ENCODE assay signal across 9 mouse cellular contexts in genomic region chr13:28600792-28601191, GRCm38 (mm10).
DNase-seq lines count a peak whose midpoint lies in the region; ATAC-seq and TF ChIP-seq lines count a peak whose summit lies in the region.
"Had no signal": no experiment of that assay in that cellular context is flagged by ENCODE, and none has a peak within 500 bp of the region (broad histone marks: within the 10 kb centered on the region; RNA-seq: fewer than 3 reads in every experiment).

No protein-coding gene starts in this region.

- no peak for TF ChIP-seq POLR2A in small intestine, adult 2 months (IDR thresholded peaks at IDR 0.05; ENCODE audit: low read depth, low read length)

- peak; percentile 94 for ATAC-seq in common myeloid progenitor, adult 5-6 weeks (replicated peaks; ENCODE audit: low read depth, poor library complexity, severe bottlenecking)
- no peak for ATAC-seq in liver, embryonic 15.5 days (ENCODE audit: insufficient read depth)
- ATAC-seq in intestine, postnatal 0 days: no peak

- H3K27ac ChIP-seq in liver, embryonic 15.5 days (replicated peaks): no peak overlapping the region
- no peak overlapping the region for H3K27ac ChIP-seq in small intestine, adult 2 months (ENCODE audit: insufficient read depth, low read depth, low read length)
- H3K27ac ChIP-seq in intestine, postnatal 0 days (ENCODE audit: low read depth, low read length): no peak overlapping the region
- H3K27ac ChIP-seq: limb, embryonic 12.5 days had no signal

- no peaks in the 10 kb centered on the region for H3K36me3 ChIP-seq in liver, embryonic 15.5 days (replicated peaks)
- no peaks in the 10 kb centered on the region for H3K36me3 ChIP-seq in small intestine, adult 2 months (ENCODE audit: control insufficient read depth, insufficient read depth, low read length)
- no peaks in the 10 kb centered on the region for H3K36me3 ChIP-seq in intestine, postnatal 0 days (ENCODE audit: control insufficient read depth, insufficient read depth)

- intact Hi-C loops in heart, postnatal 25 days (cut with DNase I): no loop called here

- TF ChIP-seq CTCF in small intestine, adult 2 months (IDR thresholded peaks at IDR 0.05; ENCODE audit: extremely low read depth, insufficient read length, insufficient replicate concordance, low read depth, low read length): no peak
- no peak for TF ChIP-seq CTCF in intestine, postnatal 0 days (IDR thresholded peaks at IDR 0.05; ENCODE audit: low read depth)

- H3K9me3 ChIP-seq in liver, embryonic 15.5 days (replicated peaks): no peaks in the 10 kb centered on the region
- H3K9me3 ChIP-seq in intestine, postnatal 0 days (ENCODE audit: control insufficient read depth): no peaks in the 10 kb centered on the region
- H3K9me3 ChIP-seq: limb, embryonic 12.5 days had no signal

- H3K9ac ChIP-seq in liver, embryonic 15.5 days: no peak overlapping the region
- H3K9ac ChIP-seq in intestine, postnatal 0 days (ENCODE audit: low read depth, low read length): no peak overlapping the region
- H3K9ac ChIP-seq: limb, embryonic 12.5 days had no signal

- DNase-seq in heart, adult 9 months (ENCODE audit: low spot score in 2 of 2): peak; percentile 18 to 23
- no peak for DNase-seq in heart, postnatal 25 days (ENCODE audit: low spot score)
- no peak for DNase-seq in gastrocnemius, postnatal 25 days
- DNase-seq in left cerebral cortex, adult 8-10 months (ENCODE audit: low spot score in 2 of 2): no peak

- H3K4me2 ChIP-seq in liver, embryonic 15.5 days: peak overlapping the region; percentile 9; the same call in 1 of the 2 replicates
- H3K4me2 ChIP-seq in intestine, postnatal 0 days (replicated peaks; ENCODE audit: low read depth): no peak overlapping the region
- H3K4me2 ChIP-seq: limb, embryonic 12.5 days had no signal

- no peak overlapping the region for H3K4me3 ChIP-seq in liver, embryonic 15.5 days (replicated peaks)
- H3K4me3 ChIP-seq in small intestine, adult 2 months (ENCODE audit: low read depth, low read length): peak overlapping the region; percentile 24; the same call in 1 of the 2 replicates
- no peak overlapping the region for H3K4me3 ChIP-seq in intestine, postnatal 0 days (ENCODE audit: low read depth, low read length)
- H3K4me3 ChIP-seq: limb, embryonic 12.5 days had no signal

- 26% methylated on average over 5 of the region's 5 CpGs for WGBS in liver, embryonic 15.5 days (ENCODE audit: insufficient replicate concordance)
- 60% methylated on average over 5 of the region's 5 CpGs for WGBS in small intestine, adult 2 months
- WGBS in intestine, postnatal 0 days: 54% methylated on average over 5 of the region's 5 CpGs

- H3K27me3 ChIP-seq in liver, embryonic 15.5 days: no peaks in the 10 kb centered on the region
- H3K27me3 ChIP-seq in small intestine, adult 2 months (ENCODE audit: control insufficient read depth, insufficient read depth, low read length): no peaks in the 10 kb centered on the region
- H3K27me3 ChIP-seq in intestine, postnatal 0 days (replicated peaks; ENCODE audit: control insufficient read depth, insufficient read depth, low read length): no peaks in the 10 kb centered on the region
- H3K27me3 ChIP-seq: limb, embryonic 12.5 days had no signal

- no peaks in the 10 kb centered on the region for H3K4me1 ChIP-seq in liver, embryonic 15.5 days (replicated peaks)
- no peaks in the 10 kb centered on the region for H3K4me1 ChIP-seq in small intestine, adult 2 months (ENCODE audit: control insufficient read depth, insufficient read depth, insufficient read length, low read length)
- no peaks in the 10 kb centered on the region for H3K4me1 ChIP-seq in intestine, postnatal 0 days (replicated peaks; ENCODE audit: control insufficient read depth, insufficient read depth, low read length)

Comparison
In these comparisons a context has a peak if more than half of its experiments do, and no peak if none do; other contexts are left out.
1. DNase-seq: peak in heart, adult 9 months (2 of 2); none in heart, postnatal 25 days (single experiment), gastrocnemius, postnatal 25 days (single experiment) and left cerebral cortex, adult 8-10 months (0 of 2).